Mouse (Mus musculus): Measurements from ENCODE around the gene Cse1l. TPM values are rescaled to one million over a fixed set of nuclear protein-coding genes. Genes with fewer than 3 reads are reported as not detected.
A peak's percentile ranks its signal among the peaks of the same experiment; 100 is the strongest.

Cse1l gene
- total and polyA plus RNA-seq, 3 experiments, result 12.6 to 77.0 (median 56.4) TPM

- DNase-seq, result no peak
Observed at GRCm38 (mm10) chr2:166900792-166901505, 4.9 kb upstream of the Cse1l start.

- no peak for DNase-seq
Observed at GRCm38 (mm10) chr2:166903719-166904282, 2.0 kb upstream of the Cse1l start.

DNA sequence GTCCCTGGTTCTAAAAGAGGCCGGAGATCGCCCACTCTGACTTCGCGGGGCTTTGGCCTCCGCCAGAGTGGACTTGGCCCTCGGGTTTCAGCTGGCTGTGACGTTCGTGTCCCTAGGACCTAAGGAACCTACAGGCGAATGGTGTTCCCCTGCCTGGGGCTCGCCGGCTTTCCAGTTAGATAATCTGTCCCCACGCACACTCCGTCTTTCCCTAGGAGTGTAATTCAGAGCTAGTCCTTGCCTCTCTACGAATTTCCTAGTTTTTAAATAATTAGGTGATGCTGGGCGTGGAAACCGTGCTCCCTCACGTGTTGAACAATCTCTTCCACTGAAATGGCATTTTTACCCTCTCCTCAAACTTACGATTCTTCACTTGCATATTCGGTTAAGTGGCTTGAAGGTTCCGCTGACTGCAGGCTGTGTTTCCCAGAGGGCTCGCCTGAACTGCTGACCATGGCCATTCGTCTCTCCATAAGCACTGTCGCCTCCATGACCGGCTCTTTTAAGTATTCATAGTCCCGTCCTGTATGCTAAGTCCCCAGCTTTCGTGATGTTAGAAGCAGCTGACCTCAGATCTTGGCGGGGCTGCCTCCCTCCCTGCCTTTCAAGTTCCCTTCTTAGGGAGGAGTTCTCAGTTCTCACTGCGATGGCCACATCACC lies 813 bp downstream of the Cse1l start:
- DNase-seq, result peak; percentile 27

DNA sequence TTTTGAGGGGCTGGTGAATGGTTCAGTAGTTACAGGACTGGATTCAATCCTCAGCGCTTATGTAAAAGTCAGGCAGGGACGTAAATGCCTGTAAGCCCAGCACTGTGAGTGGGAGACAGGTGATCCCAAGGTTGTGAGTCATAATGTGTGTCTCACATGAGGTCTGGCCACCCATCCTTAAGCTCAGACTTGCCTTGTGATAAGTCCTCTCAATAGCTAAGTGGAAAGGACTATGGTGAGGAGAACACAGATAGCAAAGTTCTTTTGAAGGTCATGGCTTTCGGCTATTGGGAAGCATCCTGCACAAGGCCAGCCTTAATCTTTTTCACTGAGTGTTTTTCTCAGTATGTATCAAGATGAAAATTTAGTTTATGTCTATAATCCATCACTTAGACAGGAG lies 3.9 kb downstream of the Cse1l start:
- DNase-seq, result no peak

GRCm38 (mm10) chr2:166910536-166910935 lies 4.7 kb downstream of the Cse1l start:
- peak; percentile 55 for DNase-seq

DNA sequence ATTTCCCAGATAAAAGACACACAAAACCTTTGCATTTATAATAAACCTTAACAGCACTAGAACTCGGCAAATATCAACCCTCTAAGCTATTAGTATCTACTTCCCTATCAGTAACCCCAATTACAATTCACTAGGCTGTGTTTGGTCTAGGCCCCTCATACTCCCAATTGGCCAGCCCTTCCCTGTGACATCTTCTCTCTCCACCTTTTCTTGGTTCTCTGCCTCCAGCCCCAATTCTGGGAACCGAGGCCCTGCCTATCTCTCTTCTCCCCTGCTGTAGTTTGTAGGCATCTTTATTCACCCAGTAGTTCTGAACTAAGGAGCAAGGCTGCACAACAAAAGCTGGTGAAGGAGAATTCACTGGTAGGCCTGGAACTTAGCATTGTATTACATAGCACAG lies 18.1 kb downstream of the Cse1l start:
- DNase-seq, result no peak

GRCm38 (mm10) chr2:166933943-166934342 lies 28.1 kb downstream of the Cse1l start:
- peak; percentile 46 for DNase-seq

DNA sequence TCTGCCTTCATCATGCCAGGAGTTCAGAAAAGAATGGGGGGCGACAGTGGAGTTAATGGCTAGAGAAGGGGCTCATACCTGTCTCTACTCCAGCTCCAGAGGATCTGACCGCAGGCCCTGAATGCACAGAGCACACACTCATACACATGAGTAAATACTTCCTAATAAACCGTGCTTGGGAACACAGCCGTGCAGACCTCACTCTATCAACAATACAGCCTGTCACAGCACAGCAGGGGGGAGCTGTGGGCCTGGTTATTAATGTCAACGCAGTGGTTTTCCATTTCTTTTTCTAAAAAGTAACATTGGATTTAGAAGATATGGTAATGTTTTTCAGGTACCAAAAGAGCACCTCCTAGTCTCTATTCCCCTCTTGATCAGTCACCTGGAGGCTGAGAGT lies 28.6 kb downstream of the Cse1l start:
- DNase-seq, result no peak

DNA sequence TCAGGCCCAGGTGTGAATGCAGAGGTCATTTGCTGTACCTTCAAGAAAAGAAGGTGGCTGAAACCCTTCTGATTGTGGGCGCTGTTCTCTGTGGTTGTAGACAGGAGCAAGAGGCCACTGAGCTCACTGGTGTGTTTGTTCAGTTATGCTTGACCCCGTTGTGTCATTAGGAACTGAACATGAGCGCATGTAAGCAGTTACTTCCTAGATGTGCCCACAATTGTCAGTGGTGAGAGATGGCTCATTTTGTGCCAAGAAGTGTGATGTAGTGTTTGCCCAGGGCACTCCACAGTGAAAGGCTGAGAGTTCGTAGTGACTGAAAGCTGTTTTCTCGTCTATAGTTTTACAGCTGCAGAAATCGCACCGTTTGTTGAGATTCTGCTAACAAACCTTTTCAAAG lies 29.7 kb downstream of the Cse1l start:
- DNase-seq, result no peak

GRCm38 (mm10) chr2:166936166-166936565 lies 30.3 kb downstream of the Cse1l start:
- DNase-seq, result no peak

GRCm38 (mm10) chr2:166943146-166943545 lies 37.3 kb downstream of the Cse1l start:
- no peak for DNase-seq

DNA sequence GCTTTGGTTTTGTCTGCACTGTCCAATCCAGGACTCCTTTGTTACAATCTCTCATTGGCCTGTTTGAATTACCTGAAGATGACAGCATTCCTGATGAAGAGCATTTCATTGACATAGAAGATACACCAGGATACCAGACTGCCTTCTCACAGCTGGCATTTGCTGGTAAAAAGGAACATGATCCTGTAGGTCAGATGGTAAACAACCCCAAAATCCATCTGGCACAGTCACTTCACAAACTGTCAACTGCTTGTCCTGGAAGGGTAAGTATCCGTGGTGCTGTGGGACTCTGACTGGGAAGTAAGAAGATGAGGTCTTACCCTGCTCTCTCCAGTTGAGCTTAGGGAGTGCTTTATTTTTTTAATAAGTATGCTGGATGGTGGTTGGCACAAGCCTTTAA lies 38.5 kb downstream of the Cse1l start:
- no peak for DNase-seq

- DNase-seq, result no peak
Observed at GRCm38 (mm10) chr2:166945456-166945855, 39.6 kb downstream of the Cse1l start.

DNA sequence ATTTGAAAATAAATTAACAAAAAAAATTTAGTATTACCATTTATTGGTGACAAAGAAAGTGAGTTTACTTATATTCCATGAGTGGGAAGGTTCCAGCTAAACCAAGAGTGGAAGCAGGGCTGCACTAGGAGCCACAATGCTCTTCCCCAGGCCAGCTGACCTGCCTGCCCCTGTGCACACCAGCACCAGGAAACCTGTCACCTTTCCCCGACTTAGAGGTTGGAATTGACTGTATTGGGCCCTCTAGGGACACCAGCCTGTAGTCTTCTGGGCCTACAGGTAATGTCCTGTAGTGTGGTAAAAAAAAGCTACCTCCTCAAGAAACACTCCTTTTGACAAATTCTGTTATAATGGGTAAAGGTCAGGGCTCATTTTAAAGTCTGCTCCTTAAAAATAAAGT lies 42.4 kb downstream of the Cse1l start:
- DNase-seq, result no peak

DNA sequence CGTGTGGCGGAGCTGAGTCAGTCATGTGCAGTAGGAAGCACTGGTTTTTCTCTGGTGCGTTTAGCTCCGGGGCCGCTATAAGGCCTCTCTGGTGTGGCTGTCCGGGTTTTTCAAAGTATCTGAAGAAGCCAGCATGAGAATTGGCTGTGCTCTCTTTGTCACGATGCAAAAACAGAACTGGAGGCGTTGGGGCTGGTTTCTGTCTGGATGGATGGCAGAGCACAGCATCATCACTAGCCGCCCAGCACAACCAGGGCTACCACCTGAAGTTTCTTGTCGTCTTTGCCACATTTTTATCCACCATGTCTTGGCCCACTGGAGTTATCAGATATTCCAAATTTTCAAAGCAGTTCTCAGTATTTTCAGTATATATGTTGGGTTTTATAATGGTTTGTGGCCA lies 43.1 kb downstream of the Cse1l start:
- DNase-seq, result no peak

GRCm38 (mm10) chr2:166950853-166951648 lies 45.2 kb downstream of the Cse1l start:
- DNase-seq, result peak; percentile 51

GRCm38 (mm10) chr2:166952151-166952550 lies 46.3 kb downstream of the Cse1l start:
- DNase-seq, result no peak

DNA sequence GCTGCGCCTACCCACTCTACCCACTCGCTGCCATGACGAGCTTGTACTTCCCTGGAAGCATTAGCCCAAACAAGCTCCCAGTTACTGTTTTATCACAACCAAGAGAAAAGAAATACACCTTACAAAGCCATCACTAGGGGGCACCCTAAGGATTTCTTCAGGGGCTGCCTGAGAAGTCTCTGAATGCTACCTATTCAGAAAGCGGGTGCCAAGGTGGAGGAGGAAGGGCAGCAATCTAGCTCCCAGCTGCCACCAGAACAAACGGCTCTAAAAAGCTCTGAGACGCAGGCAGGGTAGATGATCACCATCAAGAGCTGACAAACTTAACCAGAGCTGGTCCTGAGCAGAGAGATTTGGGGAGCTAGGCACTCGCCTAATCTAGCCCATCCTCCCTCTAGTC lies 51.0 kb downstream of the Cse1l start:
- DNase-seq, result peak; percentile 58

GRCm38 (mm10) chr2:166960648-166961330 lies 54.9 kb downstream of the Cse1l start:
- peak; percentile 69 for DNase-seq

DNA sequence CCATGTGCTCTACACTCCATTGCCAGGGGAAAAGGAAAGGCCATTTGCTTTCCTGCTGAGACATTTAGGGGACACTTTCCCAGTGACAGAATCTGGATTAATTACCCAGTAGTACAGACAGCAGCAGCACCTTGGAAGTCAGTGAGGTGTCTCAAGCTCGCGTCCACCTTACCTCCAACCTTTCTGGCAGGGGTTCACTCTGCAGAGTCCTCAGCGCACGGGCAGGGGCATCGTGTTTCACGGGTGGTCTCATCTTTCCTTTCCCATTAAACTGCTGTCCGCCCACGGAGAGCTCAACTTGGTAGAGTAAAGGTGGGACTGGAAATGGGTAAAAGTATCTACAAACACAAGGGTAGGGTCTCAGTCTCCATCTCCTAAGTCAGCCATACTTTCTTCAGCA lies 57.4 kb downstream of the Cse1l start:
- DNase-seq, result no peak

- DNase-seq, result no peak
Observed at GRCm38 (mm10) chr2:166964773-166965172, 58.9 kb downstream of the Cse1l start.

DNA sequence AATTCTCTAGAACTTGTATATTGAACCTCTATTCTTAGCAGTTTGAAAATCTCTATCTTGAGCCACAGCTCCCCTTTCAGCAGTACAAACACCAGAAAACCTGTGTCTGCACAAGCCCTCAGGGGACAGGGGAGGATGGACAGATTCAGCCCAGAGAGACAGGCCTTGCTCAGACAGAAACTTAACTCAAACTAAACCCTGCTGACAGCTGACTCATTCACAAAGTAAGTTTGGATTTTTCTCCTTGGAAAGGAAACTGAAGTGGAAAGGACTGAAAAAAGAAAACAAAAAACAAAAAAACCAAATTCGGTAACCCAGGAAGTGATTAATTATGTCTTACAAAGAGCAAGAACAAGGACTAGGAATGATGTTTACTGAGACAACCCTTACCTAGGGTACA lies 67.3 kb downstream of the Cse1l start:
- no peak for DNase-seq

Measured in adrenal gland, adult 2 months (tissue).